ENCODE assay signal across 18 mouse cellular contexts in genomic region chr12:83535428-83535827, GRCm38 (mm10).
"Had no signal": no experiment of that assay in that cellular context is flagged by ENCODE, and none has a peak within 500 bp of the region (broad histone marks: within the 10 kb centered on the region; RNA-seq: fewer than 3 reads in every experiment).

No protein-coding gene starts in this region.

- ATAC-seq: liver, embryonic 12.5 days had no signal

- H3K4me2 ChIP-seq: limb, embryonic 13.5 days; liver, embryonic 12.5 days; liver, embryonic 15.5 days; midbrain, embryonic 11.5 days; neural tube, embryonic 12.5 days; neural tube, embryonic 15.5 days; stomach, embryonic 15.5 days had no signal

- H3K27ac ChIP-seq: limb, embryonic 13.5 days; liver, embryonic 12.5 days; liver, embryonic 15.5 days; neural tube, embryonic 12.5 days; stomach, embryonic 15.5 days had no signal

- DNase-seq: kidney, adult 18-20 months; kidney, adult 9 months; kidney, postnatal 25 days; lung, adult 2 months; lung, postnatal 14 days; lung, postnatal 4 days; right cerebral cortex, postnatal 25 days; spleen, adult 18-20 months; thymus, adult 2 months; thymus, postnatal 14 days; thymus, postnatal 4 days had no signal

- H3K4me3 ChIP-seq: limb, embryonic 13.5 days; liver, embryonic 12.5 days; liver, embryonic 15.5 days; neural tube, embryonic 12.5 days; neural tube, embryonic 15.5 days; stomach, embryonic 15.5 days had no signal

- H3K9ac ChIP-seq: limb, embryonic 13.5 days; liver, embryonic 12.5 days; liver, embryonic 15.5 days; neural tube, embryonic 12.5 days; neural tube, embryonic 15.5 days; stomach, embryonic 15.5 days had no signal

- H3K9me3 ChIP-seq: limb, embryonic 13.5 days; liver, embryonic 12.5 days; liver, embryonic 15.5 days; neural tube, embryonic 12.5 days; neural tube, embryonic 15.5 days; stomach, embryonic 15.5 days had no signal

- H3K27me3 ChIP-seq: limb, embryonic 13.5 days; liver, embryonic 12.5 days; liver, embryonic 15.5 days; neural tube, embryonic 12.5 days; neural tube, embryonic 15.5 days; stomach, embryonic 15.5 days had no signal
